Mouse (Mus musculus): ENCODE data around the gene Rims1.

The Rims1 gene

GRCm38 (mm10) chr1:22587859-22588383 is 217.9 kb downstream of the Rims1 start:
- DNase-seq (ENCODE audit: extremely low spot score) = no peak

- DNase-seq (ENCODE audit: extremely low spot score) = no peak
These were observed 220.2 kb downstream of the Rims1 start for GRCm38 (mm10) chr1:22585560-22585959.

- no peak for DNase-seq (ENCODE audit: extremely low spot score)
These were observed 226.3 kb downstream of the Rims1 start for GRCm38 (mm10) chr1:22579470-22579869.

- DNase-seq (ENCODE audit: extremely low spot score) = no peak
These were observed 233.1 kb downstream of the Rims1 start for GRCm38 (mm10) chr1:22572720-22573119.

- no peak for DNase-seq (ENCODE audit: extremely low spot score)
These were observed 259.5 kb downstream of the Rims1 start for GRCm38 (mm10) chr1:22546273-22546672.

GRCm38 (mm10) chr1:22538129-22538528 is 267.7 kb downstream of the Rims1 start:
- DNase-seq (ENCODE audit: extremely low spot score) = no peak

- no peak for DNase-seq (ENCODE audit: extremely low spot score)
These were observed 269.0 kb downstream of the Rims1 start for GRCm38 (mm10) chr1:22536776-22537175.

- DNase-seq (ENCODE audit: extremely low spot score) = no peak
These were observed 270.7 kb downstream of the Rims1 start for GRCm38 (mm10) chr1:22535049-22535448.

GRCm38 (mm10) chr1:22533146-22534096 is 272.4 kb downstream of the Rims1 start:
- peak; percentile 72 for DNase-seq (ENCODE audit: extremely low spot score)

- DNase-seq (ENCODE audit: extremely low spot score) = no peak
These were observed 290.7 kb downstream of the Rims1 start for GRCm38 (mm10) chr1:22515103-22515502.

- no peak for DNase-seq (ENCODE audit: extremely low spot score)
These were observed 293.4 kb downstream of the Rims1 start for GRCm38 (mm10) chr1:22512421-22512820.

- no peak for DNase-seq (ENCODE audit: extremely low spot score)
These were observed 294.2 kb downstream of the Rims1 start for GRCm38 (mm10) chr1:22511614-22512013.

GRCm38 (mm10) chr1:22508735-22509615 is 296.8 kb downstream of the Rims1 start:
- DNase-seq (ENCODE audit: extremely low spot score) = no peak

- DNase-seq (ENCODE audit: extremely low spot score) = peak; percentile 11
These were observed 318.4 kb downstream of the Rims1 start for GRCm38 (mm10) chr1:22487270-22487864.

- DNase-seq (ENCODE audit: extremely low spot score) = no peak
These were observed 329.6 kb downstream of the Rims1 start for GRCm38 (mm10) chr1:22476220-22476619.

- no peak for DNase-seq (ENCODE audit: extremely low spot score)
These were observed 338.8 kb downstream of the Rims1 start for GRCm38 (mm10) chr1:22467033-22467432.

GRCm38 (mm10) chr1:22466597-22466996 is 339.2 kb downstream of the Rims1 start:
- no peak for DNase-seq (ENCODE audit: extremely low spot score)

- no peak for DNase-seq (ENCODE audit: extremely low spot score)
These were observed 381.8 kb downstream of the Rims1 start for GRCm38 (mm10) chr1:22424020-22424419.

GRCm38 (mm10) chr1:22422102-22422501 is 383.7 kb downstream of the Rims1 start:
- no peak for DNase-seq (ENCODE audit: extremely low spot score)

- DNase-seq (ENCODE audit: extremely low spot score) = no peak
These were observed 395.6 kb downstream of the Rims1 start for GRCm38 (mm10) chr1:22410173-22410572.

- no peak for DNase-seq (ENCODE audit: extremely low spot score)
These were observed 419.4 kb downstream of the Rims1 start for GRCm38 (mm10) chr1:22386361-22386760.

GRCm38 (mm10) chr1:22377652-22378051 is 428.1 kb downstream of the Rims1 start:
- DNase-seq (ENCODE audit: extremely low spot score) = no peak
